Mouse (Mus musculus) ES-E14 (cell line): ENCODE results near the gene Atp1a4.

Experiments
- CHD2 ChIP-seq: IDR thresholded peaks from 2 replicates; pipeline ENCODE4 v1.6.1; 2014; ENCODE audit warnings: mild to moderate bottlenecking, low read depth, low read length, inconsistent platforms
- MAFK ChIP-seq: IDR thresholded peaks from 2 replicates; pipeline ENCODE4 v1.6.1; 2014; ENCODE audit warnings: mild to moderate bottlenecking, low read depth, low read length, inconsistent platforms; ENCODE audit not compliant: insufficient read depth
- ZC3H11A ChIP-seq: IDR thresholded peaks from 2 replicates; pipeline ENCODE4 v1.6.1; 2012; ENCODE audit warnings: low read depth, mild to moderate bottlenecking, inconsistent platforms, low read length, borderline replicate concordance
- ZNF384 ChIP-seq: IDR thresholded peaks from 2 replicates; pipeline ENCODE4 v1.6.1; 2012; ENCODE audit warnings: low read depth, low read length, inconsistent platforms

GRCm38 (mm10) chr1:172306885-172307284 lies 48.7 kb upstream of the Atp1a4 start:
- no peak for TF ChIP-seq ZC3H11A
- no peak for TF ChIP-seq MAFK
- no peak for TF ChIP-seq ZNF384
- TF ChIP-seq CHD2: no peak
